Mouse (Mus musculus): ENCODE data around the gene Frmd4a. TPM values are rescaled to one million over a fixed set of nuclear protein-coding genes. Genes with fewer than 3 reads are reported as not detected.
"Not testable (repeated sequence)": the region's sequence is repeated elsewhere in the genome, so short reads cannot be mapped to it uniquely, and the experiment has no call there.

Frmd4a gene
- total RNA-seq, 4 experiments from 2014 or later = 2.1 to 3.0 (median 2.6) TPM

DNA sequence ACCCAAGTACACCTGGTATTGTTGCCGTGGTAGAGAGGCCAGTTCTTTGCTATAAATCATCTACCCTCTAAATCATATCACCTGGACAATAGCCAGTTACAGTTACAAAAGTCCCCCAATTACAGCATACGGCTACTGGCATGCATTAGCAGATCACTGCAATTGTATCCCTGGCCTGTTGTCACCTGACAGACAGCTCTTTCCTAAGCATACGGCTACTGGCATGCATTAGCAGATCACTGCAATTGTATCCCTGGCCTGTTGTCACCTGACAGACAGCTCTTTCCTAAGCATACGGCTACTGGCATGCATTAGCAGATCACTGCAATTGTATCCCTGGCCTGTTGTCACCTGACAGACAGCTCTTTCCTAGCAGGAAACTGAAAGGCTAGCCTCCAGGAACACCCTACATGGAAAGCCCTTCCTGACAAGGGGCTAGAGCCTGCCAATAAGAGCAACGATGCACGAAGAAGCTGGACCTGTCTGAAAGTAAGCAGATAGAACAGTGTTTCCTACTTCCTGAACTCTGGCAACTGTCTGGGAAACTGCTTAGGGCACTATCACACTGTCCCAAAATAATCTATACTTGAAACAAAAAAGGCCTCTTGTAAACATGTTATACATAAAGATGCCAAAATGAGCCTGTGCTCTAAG is 596.9 kb downstream of the Frmd4a start:
- not testable (repeated sequence) for DNase-seq (ENCODE audit: low spot score in 2 of 2)

DNA sequence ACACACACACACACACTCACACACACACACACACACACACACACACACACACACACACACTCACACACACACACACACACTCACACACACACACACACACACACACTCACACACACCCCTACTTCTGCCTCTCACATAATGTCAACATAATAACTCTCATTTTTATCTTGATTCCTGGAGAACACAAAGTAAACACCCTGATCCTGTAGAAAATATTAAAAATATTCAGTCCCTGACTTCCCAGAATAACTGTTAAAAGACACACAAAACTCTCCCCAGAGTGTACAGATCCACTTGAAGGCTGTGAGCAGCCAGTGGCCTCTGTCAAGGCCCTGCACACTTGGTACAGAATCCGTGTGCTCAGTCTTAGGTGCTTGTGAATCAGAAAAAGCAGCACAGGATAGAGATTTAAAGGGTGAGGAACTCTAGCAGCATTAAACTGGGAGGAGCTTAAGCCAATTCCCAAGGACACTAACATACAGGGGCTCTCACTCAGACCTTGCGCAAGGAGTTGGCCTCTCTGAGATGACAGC is 597.6 kb downstream of the Frmd4a start:
- no peak for DNase-seq (ENCODE audit: low spot score in 2 of 2)

DNA sequence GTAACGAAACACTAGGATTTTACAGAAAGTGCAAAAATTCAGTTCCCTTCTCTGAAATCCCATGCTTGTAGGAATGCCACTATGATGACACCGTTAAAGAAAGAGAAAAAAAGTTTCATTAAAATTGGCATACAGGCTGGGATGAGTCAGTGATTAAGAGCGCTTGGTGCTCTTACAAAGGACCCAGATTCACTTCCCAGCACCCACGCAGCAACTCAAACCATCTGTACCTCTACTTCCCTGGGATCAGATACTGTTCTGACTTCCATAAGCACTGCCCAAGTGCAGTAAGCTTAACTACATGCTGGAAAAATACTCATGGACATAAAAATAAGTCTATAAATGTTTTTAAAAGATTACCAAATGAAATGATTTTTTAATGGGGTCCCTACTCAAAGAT is 599.5 kb downstream of the Frmd4a start:
- DNase-seq (ENCODE audit: low spot score in 2 of 2) = no peak

DNA sequence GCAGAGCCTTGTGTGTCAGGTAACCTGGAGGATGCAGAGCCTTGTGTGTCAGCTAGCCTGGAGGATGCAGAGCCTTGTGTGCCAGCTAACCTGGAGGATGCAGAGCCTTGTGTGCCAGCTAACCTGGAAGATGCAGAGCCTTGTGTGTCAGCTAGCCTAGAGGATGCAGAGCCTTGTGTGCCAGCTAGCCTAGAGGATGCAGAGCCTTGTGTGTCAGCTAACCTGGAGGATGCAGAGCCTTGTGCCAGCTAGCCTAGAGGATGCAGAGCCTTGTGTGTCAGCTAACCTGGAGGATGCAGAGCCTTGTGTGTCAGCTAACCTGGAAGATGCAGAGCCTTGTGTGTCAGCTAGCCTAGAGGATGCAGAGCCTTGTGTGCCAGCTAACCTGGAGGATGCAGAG is 601.6 kb downstream of the Frmd4a start:
- not testable (repeated sequence) for DNase-seq (ENCODE audit: low spot score in 2 of 2)

DNA sequence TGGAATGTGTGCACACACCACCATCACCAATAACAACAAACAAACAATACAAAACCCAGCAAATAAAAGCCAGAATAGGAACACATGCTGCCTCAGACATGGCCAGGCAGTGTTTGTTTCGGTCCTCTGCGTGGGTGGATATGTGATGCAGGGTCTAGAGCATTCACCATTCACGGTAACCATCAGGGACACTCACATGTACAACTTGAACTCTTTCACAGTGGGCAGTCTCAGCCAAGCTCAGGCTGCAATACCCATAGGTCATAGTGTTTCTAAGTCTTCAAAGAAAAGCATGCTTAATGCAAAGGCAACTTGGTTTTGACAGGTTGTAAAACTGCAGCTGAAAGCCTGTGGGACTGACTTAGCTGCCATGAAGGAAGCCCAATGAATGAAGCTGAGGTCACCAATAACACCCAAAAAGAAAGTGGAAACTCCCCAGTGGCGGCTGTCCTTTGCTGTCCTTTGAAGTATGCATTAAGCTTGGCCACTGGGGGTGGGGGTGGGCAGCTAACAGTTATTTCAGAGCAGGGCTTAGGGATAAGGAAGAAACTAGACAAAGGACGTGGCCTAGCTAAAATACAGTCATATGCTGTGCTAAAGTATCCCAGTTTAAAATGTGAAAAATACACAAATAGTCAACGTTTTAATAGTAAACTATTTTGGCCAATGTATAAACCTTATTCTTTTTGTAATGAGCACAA is 602.5 kb downstream of the Frmd4a start:
- no peak for DNase-seq (ENCODE audit: low spot score in 2 of 2)

DNA sequence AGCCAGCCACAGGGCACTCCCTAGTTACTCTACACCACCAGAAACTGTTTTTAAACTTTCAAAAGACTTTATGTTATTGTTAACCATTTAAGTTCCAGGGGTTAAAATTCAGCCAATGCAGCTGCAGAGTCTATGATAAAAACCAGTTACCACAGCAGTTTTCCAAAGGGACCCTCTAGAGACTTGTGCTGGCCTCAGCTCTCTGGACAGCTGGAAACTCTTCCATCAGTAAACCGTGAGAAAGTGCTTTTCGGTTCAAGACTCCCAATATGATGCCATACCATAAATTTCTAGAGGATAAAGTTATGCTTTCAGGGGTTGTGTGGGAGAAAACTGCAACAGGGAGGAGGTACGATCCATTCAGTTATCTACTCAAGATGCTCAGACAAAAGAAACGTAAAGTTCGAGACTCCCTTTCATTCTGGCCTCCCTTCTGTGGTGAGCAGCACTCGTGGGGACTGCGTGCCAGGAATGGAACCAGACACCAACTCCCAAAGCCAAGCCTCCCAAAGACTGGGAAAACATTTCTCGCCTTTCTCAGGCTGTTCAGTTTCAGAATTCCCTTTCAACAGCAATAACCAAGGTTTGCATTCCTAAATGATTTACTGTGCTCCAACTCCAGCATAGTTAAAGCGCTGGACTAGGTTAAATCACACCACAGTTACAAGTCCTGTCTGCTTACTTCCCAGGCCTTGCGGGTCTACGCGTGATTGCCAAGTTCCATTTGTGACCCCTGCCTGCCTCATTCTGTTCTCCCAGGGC is 603.3 kb downstream of the Frmd4a start:
- DNase-seq (ENCODE audit: low spot score in 2 of 2) = peak; percentile 43 to 58

DNA sequence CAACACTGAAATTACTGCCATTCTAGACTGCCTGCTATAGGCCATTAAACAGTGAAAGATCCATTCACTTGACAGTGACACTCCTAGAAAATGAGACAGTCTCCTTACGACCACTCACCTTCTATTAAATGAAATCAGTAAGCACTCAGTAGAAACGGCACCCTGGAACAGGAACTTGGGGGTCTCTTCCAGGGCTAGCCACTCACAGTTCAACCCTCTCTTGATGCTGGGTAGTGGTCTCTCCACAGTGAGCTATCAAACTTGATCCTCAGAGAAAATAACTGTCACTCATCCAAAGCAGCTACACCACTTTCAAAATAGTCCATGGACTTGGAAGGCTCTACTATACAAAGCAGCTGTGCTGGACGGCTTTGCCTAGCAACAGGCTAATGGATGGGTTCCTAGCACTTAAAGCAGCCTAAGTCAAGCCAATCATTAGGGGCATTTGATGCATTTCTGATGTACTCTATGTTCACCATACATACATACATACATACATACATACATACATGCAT is 604.0 kb downstream of the Frmd4a start:
- no peak for DNase-seq (ENCODE audit: low spot score in 2 of 2)

DNA sequence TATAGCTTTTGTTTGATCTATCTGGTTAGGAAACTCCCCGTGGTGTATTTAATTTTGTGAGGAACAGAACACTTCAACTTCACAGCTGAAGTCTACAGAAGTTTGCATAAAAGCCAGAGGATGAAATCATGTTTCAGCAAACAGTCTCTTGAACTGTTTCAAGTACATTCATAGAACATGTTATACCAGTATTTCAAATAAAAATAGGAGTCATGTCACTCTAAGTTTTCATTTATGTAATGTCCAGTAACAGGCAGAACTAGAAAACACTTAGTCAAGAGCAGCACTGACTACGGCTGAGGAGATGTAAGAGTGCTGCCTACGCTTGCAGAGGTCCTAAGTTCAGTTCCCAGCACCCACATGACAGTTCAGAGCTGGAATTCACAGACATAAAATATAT is 609.4 kb downstream of the Frmd4a start:
- DNase-seq (ENCODE audit: low spot score in 2 of 2) = no peak

DNA sequence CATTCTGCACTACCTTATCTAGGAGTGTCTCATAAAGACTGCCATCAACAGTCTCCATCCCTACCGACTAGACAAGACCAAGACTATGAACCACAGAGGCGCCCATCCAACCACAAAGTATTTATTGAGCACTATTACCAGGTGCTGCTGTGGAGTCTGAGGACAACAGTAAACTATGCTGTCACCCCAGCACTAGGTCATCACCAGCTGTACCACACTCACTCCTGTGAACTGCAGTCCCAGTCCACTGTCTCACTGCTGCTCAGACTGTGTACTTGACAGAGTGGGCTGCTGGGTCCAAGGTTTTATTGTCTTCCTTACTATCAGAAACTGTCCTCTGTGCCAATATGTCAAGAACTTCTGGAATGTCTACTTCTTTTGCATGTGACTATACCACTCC is 611.4 kb downstream of the Frmd4a start:
- DNase-seq (ENCODE audit: low spot score in 2 of 2) = no peak

DNA sequence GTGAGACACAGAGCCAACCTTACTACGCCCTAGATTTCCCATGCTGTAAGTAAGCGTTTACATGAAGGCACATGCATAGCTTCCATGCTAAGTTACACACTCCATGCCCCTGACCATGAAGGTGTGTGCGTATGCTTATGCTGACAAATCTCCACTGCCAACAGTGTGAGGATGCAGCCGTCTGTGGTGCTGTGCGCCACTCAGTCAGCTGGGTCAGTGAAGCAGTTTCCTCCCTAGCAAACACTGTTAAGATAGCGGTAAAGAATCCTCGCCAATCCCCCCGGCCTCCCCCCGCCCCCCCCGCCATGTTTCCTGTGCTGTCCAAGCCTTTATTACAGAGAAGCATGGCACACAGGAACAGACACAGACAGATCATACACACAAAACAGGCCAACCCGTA is 612.0 kb downstream of the Frmd4a start:
- DNase-seq (ENCODE audit: low spot score in 2 of 2) = no peak

DNA sequence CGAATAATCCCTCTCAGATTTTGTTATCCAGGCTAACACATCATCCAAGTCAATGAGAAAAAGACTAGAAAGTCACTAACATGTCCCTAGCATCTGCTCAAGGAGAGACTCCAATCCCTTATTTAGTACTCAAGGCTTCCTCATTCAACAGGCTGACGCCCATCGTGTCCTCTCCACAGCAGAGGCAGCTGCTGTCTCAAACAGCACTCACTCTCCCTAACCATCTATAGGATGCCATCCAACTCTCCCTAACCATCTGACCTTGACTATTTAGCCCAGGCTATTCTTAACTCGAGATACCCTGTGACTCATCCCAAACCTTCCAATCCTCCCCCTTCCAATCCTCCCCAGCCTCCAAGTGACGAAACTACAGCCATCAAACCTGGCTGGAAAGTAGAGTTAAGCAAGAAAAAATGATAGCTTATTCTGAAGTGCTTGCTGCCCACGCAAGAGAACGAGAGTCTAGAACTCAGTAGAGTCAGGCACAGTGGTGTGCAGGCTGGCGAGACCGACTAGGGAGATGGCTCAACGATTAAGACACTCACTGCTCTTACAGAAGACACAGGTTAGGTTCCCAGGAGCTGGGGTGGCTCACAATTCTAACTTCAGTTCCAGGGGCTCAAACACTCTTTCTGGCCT is 612.8 kb downstream of the Frmd4a start:
- DNase-seq (ENCODE audit: low spot score in 2 of 2) = no peak

DNA sequence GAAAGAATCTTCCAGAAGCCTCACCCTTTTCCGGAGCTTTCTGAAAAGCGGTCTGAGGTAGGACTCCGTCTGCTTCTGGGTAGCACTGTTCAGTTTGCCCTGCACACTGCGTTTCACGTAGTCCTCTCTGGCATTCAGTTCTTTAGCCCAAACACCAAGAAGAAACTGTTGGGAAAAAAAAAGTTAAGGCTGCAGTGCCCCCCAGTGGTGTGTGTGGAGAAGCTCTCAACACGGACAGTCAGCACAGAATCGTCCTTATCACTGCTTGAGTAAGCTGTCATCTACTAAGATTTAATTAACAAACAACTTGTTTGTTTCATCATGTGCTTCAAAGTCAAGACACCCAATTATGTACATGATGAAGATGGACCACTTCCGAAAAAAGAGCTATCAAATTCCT is 618.3 kb downstream of the Frmd4a start:
- no peak for DNase-seq (ENCODE audit: low spot score in 2 of 2)

DNA sequence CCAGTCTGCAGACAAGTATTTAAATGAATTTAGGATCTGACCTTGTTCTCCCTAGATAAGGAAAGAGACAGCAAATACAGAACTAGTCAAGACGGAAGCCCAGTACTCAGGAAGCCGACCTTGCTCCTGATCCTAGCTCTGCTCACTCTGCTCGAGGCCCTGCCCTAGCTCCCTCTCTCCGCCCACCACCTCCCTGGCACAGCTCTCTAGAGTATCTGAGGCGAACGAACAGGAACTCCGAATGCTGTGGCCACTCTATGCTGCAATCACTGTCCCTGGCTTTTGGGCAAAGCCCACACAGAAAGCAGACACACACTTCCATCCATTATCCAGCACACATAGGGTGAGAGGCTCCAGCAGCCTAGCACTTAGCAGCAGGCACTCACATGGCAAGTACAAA is 619.1 kb downstream of the Frmd4a start:
- no peak for DNase-seq (ENCODE audit: low spot score in 2 of 2)

DNA sequence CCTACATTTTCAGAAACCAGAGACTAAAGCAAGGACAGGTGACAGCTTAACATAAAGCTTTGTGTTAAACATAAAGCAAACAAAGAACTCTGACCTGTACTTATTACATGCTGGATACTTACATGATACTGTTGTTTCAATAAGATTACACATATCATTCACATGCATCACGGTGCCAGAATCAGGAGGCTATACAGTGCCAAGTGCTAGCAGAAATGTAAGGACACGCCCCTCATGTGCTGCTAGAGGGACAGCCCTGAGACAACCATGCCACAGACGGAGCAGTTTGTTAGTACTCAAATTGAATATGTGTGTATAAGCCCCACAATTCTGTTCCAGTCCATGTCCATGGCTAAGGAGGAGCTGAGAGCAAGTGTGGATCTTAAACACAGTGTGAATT is 620.7 kb downstream of the Frmd4a start:
- no peak for DNase-seq (ENCODE audit: low spot score in 2 of 2)

DNA sequence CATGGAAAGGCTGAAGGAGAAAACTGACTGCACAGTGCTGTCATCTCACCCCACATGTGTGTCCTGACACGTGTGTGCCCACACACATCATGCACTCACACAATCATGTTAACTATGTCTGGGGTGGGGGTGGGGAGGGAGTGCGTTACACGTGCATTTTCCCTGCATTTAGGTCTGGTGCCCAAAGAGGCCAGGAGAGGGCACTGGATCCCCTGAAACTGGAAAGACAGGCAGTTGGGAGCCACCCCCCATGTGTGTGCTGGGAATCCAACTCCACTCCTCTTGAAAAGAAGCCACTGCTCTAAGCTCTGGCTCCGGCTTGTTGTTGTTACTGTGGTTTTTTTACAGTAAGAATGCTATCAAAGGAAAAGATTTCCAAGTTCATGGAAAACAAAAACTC is 627.5 kb downstream of the Frmd4a start:
- DNase-seq (ENCODE audit: low spot score in 2 of 2) = no peak

DNA sequence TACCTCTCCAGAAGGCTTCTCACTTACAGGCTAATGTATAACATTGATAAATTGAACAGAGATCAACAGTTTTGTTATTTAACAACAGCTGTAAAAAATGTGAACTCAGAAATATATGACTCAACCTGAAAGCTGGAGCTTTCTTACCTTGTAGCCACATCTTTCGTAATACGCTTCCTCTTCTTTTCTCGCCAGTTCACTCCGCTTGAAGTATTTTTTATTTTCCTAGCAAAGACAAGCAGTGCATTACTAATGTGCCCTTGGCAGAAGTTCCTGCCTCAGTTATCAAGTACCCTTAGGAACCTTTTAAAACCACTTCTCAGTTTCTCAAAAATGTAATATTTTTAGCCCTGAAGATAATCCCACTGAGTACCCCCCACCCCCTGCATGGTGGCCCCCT is 630.6 kb downstream of the Frmd4a start:
- DNase-seq (ENCODE audit: low spot score in 2 of 2) = no peak

DNA sequence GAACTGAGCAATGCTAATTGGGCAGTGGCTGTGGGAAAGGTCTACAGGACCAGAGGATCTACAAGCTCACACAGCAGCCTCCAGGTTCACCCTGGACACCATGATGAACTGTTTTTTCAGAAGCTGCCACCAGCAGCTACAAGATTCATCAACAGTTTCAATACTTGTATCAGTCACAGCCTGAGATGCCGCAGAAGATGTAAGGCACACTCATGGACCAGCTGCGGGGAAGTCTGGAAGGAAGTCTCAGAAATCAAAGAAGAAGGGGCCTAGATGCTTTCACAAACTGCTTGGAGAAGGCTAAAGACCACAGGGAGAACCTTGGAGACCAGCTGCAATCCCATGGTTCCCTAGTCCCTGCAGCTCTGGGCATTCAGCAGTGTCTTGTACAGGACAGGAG is 632.1 kb downstream of the Frmd4a start:
- DNase-seq (ENCODE audit: low spot score in 2 of 2) = no peak

DNA sequence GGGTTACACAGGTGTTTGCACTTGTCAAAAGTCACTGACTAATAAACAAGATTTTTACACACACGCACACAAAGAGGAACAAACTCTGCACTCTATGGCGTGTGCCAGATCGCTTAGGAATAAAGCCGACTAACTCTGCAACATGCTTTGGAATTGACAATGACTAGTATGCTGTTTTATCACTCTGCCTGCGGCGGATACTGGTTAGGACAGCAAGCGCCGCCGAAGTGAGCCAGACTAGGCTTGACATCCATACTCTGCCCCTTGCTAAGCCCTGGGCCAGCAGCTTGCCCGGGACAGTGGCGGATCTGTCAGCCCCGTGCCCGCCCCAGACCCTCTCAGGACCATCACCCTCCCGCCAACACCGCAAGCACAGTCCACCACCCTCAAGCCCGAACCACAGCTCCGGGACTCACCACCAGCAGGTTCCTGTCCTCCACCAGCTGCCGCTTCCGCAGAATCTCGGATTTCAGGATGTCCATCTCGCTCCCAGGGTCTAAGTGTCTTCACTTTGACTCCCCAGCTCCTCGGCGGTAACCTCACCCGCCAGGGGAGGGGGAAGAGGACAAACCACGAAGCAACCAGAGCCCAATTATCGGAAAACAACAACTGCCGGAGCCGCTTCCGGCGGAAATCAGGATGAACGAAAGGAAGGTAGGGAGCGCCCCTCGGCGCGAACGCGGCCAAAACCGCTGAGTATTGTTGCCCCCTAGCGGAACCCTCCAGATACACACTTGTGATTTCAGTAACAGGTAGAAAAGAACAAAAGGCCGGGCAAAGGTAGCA is 634.2 kb downstream of the Frmd4a start, which contains the start of gene Prpf18:
Prpf18 (minus strand) TSS at position 614 of the 786 bp plus-strand sequence.
- DNase-seq (ENCODE audit: low spot score in 2 of 2) = peak; percentile 65 to 66

DNA sequence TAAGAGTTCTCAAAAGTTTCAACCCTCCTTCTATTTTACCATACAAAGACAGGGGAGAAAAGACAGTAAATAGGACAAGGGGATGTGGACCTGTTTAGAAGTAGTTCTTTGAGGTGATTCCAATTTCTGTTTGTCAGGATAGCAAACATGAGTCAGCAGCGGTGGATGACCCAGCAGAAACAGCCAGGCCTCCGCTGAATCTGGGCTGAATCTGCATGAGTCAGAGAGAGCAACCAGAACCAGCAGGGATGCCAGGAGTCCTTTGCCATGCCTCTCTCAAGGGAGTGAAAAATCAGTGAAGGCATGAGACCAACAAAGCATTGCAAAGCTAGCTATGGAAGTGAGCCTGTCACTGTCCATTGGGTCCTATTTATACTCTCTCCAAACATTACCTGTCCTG is 643.2 kb downstream of the Frmd4a start:
- DNase-seq (ENCODE audit: low spot score in 2 of 2) = no peak

Measured in gastrocnemius, adult 8-10 months (tissue).